13 mouse cellular contexts compared by ENCODE assay signal in the genomic region with DNA sequence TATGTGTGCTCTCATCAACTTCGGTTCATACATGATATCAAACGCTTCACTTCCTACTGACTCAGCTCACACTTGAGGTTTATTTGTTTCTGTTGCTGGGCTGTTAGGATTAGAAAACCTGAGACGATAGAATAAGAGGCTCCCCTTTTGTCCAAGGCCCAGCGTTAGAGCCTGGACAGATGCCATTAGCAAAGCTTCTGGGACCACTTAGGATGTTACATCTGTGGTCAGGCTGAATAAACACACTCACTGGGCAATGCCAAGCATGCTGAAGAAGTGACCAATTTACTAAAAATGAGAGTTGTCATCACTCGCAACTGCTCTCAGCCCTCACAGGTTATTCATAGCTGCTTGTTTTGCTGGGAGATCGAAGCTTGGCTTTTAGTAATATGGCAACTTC.
A peak's percentile ranks its signal among the peaks of the same experiment; 100 is the strongest.
DNase-seq lines count a peak whose midpoint lies in the region.
"Had no signal": no experiment of that assay in that cellular context is flagged by ENCODE, and none has a peak within 500 bp of the region (broad histone marks: within the 10 kb centered on the region; RNA-seq: fewer than 3 reads in every experiment).

No protein-coding gene starts in this region.

- DNase-seq in lung, adult 18-20 months, result peak; percentile 4 to 49
- no peak for DNase-seq in lung, postnatal 14 days
- peak; percentile 16 for DNase-seq in 3T3-L1 (ENCODE audit: low read depth, low spot score)
- peak; percentile 36 for DNase-seq in Muller cell, postnatal 12 days (ENCODE audit: inconsistent ontology term)
- peak; percentile 5 for DNase-seq in lung, postnatal 36 days
- no peak for DNase-seq in cerebellum, postnatal 10 days
- DNase-seq in left cerebral cortex, adult 9 months (ENCODE audit: low spot score in 2 of 2), result no peak
- DNase-seq: adrenal gland, postnatal 14 days; B cell, adult 2 months; cerebellum, adult 11-12 months; cerebellum, adult 9-10 months; cerebellum, postnatal 36 days; gastrocnemius, postnatal 10 days had no signal

Comparison
In these comparisons a context has a peak if more than half of its experiments do, and no peak if none do; other contexts are left out.
1. DNase-seq: peak in lung, adult 18-20 months (2 of 2), 3T3-L1 (single experiment), Muller cell, postnatal 12 days (single experiment) and lung, postnatal 36 days (single experiment); none in lung, postnatal 14 days (single experiment), cerebellum, postnatal 10 days (0 of 2) and left cerebral cortex, adult 9 months (0 of 2).